Mouse (Mus musculus): ENCODE results near the gene Atp5mpl. TPM values are rescaled to one million over a fixed set of nuclear protein-coding genes. Genes with fewer than 3 reads are reported as not detected.
A peak's percentile ranks its signal among the peaks of the same experiment; 100 is the strongest.

Atp5mpl gene
- 15.0 and 21.8 TPM in 2 replicates for polyA plus RNA-seq (2012)

DNA sequence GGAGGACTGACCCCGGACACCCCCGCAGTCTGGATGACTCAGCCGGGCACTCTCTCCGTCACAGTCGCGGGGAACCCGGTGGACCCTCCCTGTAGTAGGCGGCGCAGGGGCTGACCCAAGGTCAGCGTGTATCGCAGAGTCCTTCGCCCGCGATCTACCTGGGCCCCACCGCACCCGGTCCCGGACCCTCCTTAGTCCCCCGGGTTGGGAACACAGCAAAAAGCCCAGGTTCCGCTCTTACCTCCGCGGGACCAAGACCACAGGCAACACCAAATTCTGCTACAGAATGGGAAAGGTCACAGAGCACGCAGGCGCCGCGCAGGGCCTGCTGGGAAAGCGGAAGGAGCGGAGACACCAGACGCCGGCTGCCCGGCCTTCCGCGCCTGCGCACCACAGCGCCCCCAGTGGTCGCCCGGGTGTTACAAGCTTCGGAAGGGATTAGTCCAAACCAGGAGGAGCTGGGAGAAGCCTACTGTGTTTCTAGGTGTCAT lies at the start of gene Atp5mpl:
Gene Atp5mpl, minus strand, starts transcription at position 295 of the 491 bp plus-strand sequence.
- TF ChIP-seq GATA1 (IDR thresholded peaks at IDR 0.05; ENCODE audit: low read length): no peak

GRCm38 (mm10) chr12:112016346-112016745 lies 49.6 kb upstream of the Atp5mpl start:
- no peak for TF ChIP-seq GATA1 (IDR thresholded peaks at IDR 0.05; ENCODE audit: low read length)

DNA sequence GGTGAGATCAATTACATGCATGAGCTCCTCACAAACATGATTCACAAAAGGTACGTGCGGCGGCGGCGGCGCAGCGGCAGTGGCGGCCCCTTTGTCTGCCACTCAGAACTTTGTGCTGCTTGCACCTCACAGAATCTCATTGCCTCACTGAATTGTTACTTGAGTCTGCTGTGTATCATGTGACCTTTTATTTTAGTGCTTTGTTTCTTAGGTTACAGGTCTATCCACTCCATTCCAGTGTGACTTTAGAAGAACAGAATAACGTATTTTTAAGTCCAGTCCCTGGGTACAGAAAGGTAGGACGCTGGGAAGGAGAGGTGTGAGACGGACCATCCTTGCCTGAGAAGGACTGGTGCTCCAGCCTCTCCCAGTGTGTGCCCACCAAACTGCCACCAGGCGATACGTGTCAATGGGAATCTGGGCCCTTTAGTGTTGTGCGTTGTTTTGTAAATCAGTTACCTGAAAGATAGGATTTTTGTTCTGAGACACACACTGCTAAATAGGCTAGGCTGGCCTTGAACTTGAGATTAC lies 46.6 kb upstream of the Atp5mpl start:
- no peak for TF ChIP-seq GATA1 (IDR thresholded peaks at IDR 0.05; ENCODE audit: low read length)

DNA sequence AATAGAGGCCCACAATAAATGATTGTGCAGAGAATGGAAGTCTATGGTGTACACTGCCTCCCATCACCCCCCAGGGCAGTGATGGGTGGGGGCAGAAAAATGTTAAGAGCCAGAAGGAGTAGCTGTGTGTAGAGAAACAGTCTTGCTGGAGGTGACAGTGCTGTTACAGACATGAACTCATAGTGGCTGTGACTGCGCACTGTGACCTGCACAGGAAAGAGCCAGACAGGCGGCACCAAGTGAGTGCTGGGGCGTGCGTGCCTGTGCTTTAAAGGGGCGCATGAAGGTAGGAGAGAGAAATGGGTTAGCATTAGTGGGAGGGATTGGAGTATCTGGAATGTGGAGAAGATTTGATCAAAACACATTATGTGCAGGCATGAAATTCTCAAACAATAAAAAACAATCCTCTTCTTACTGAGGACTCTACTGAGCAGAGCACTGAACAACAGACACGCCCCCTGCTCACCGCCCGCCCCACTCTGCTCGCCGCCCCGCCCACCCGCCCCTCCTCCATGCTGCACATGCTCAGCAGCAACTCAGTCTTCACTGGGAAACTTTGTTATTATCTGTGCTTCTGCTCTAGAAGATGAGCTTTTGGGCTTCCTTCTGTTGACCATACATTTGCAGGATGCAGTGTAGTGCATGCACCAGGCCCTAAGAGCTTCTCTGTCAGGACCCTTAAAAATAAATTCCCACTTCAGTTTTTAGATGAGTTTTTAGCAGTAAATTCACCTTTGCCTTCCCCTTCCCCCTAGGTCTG lies 45.9 kb upstream of the Atp5mpl start:
- no peak for TF ChIP-seq GATA1 (IDR thresholded peaks at IDR 0.05; ENCODE audit: low read length)

DNA sequence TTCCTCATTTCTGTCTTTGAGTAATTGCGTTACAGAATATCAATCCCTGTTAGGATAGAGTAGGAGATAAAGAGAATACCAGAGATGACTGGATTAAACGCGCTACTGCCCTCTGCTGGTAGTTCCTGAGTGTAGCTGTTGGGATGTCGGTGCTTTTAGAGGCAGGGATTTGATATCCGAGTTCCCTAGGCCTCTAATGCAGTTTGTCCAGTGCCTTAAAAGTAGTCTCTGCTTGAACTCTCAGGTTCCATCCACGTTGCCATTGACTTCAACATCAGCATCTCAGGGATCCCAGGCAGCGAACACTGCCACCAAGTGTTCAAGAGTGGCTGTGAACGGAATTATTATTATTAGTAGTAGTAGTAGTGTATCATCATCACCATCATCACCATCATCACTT lies 34.4 kb upstream of the Atp5mpl start:
- no peak for TF ChIP-seq GATA1 (IDR thresholded peaks at IDR 0.05; ENCODE audit: low read length)

DNA sequence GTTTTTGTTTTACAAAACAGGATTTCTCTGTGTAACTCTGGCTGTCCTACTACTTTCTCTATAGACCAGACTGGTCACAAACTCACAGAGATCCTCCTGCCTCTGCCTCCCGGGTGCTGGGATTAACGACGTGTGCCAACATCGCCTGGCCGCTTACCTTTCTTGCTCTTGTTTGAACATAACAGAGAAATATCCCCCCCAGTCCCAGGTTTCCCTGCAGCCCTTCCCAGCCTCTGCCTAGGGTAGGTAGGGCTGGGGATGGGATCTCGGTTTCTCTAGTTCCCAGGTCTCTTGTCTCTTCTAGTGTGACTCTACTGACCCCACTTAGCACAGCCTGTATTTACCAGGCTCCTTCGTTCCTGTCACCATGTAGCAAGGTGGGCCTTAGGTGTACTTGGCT lies 33.0 kb upstream of the Atp5mpl start:
- TF ChIP-seq GATA1 (IDR thresholded peaks at IDR 0.05; ENCODE audit: low read length): no peak

DNA sequence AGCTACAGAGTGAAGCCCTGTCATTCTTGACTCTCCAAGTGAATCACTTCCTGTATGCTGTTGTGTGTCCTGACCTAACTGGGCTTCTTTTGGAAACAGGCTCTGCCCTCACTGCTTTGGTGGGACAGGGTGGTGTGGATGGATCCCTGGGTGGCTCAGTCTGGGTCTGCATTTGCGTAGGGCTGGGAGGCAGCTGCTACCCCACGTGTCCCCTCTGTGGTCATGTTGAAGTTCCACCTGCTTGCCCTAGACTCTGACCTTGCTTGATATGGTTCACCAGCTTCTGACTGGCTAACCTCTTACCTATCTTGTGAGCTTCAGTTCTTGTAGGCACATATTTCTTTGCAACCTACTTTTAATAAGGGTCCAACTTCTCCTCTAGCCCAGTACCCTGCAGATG lies 28.4 kb upstream of the Atp5mpl start:
- TF ChIP-seq GATA1 (IDR thresholded peaks at IDR 0.05; ENCODE audit: low read length): no peak

DNA sequence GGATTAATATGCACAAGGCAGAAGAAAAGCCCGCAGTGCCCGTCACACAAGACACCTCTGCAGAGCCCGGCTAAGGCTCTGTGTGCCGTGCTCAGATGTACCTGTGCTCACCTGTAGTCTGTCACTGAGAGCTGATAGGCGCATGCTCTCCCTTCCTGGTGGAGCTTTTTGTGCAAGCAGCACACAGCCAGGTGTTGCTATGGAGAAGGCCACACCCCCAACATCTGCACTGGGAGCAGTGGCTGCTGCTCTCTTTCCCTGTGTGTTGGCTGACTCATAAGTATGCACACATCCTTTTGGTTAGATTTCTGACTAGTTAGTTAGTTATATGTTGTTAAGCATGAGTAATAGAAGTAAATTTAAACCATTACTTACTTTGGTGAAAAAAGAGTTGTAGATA lies 25.8 kb upstream of the Atp5mpl start:
- TF ChIP-seq GATA1 (IDR thresholded peaks at IDR 0.05; ENCODE audit: low read length): no peak

DNA sequence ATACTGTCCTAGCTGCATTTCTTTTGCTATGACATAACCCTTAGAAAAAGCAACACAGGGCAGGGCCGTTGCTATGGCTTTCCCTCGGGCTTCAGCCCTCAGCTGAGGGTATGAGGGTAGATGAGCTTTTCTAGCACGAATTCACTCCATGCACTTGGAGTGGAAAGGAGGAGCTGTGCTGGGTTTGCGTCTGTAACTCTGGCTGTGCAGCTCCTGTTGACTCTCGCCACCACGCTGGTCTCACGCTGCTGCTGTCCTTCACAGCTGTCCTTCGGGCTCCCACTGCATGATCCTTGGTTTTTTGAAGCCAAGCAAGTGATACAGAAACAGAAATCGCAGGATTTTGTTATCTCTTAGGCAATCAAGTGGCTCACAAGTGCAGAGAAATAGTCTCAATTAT lies 20.0 kb upstream of the Atp5mpl start:
- TF ChIP-seq GATA1 (IDR thresholded peaks at IDR 0.05; ENCODE audit: low read length): no peak

DNA sequence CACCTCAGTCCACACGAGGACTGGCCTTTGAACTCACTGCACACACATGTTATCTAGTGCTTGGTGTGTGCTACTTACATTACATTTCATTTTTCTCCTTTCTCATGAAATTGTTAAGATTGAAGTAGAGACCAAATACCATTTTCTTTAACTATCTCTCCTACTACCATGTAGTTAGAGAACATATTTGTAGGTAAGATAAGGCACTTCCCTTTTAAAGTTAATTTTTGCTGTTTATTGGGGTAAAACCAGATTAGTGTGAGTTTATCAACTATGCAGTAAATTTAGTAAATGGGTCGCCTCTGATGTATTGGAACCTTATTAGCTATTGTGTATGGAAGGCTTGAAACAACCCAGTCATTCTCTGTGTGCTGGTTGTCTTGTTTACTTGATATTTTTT lies 16.4 kb upstream of the Atp5mpl start:
- peak; percentile 15 for TF ChIP-seq GATA1 (IDR thresholded peaks at IDR 0.05; ENCODE audit: low read length)

DNA sequence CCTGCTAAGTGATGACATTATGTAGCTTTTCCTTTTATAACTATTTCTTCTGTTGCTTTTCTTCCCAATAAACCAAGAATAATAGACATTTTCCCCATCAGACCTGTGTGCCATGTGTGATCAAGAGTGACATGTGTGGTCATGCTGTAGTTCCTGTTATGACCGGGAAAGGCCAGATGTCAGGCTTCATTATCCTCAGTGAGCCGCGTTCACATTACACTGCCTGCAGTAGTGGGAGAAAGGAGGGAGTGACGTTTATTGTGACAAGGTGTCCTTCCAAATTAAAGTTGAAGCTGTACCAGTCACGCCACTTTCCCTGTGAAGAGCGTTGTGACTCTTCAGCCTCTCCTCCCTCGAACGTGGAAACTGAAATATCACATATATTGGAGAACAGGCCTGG lies 15.1 kb upstream of the Atp5mpl start:
- TF ChIP-seq GATA1 (IDR thresholded peaks at IDR 0.05; ENCODE audit: low read length): no peak

- no peak for TF ChIP-seq GATA1 (IDR thresholded peaks at IDR 0.05; ENCODE audit: low read length)
These were observed 14.2 kb upstream of the Atp5mpl start, which contains the start of gene Rd3l for GRCm38 (mm10) chr12:111980887-111981367. Rd3l (minus strand) TSS chr12:111981317.

DNA sequence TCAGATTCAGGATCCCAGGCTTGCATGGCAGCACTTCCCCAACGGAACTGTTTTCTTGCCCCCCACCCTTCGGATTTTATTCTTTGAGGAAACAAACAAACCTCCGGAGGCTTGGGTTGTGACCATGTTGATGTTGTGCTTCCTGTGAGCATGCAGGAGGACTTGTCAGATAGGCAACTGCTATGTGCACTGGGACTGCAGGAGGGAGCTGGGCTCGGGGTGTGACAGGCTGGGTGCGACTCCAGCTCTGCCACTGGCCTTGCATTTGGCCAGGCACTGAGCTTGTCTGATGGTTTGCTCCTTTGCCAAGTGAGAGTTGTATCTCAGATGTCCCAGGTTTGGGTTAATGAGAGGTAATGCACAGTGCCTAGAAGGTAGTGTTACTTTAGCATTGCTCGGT lies 11.5 kb upstream of the Atp5mpl start:
- TF ChIP-seq GATA1 (IDR thresholded peaks at IDR 0.05; ENCODE audit: low read length): no peak

- TF ChIP-seq GATA1 (IDR thresholded peaks at IDR 0.05; ENCODE audit: low read length): no peak
These were observed 10.4 kb upstream of the Atp5mpl start for GRCm38 (mm10) chr12:111977138-111977537.

DNA sequence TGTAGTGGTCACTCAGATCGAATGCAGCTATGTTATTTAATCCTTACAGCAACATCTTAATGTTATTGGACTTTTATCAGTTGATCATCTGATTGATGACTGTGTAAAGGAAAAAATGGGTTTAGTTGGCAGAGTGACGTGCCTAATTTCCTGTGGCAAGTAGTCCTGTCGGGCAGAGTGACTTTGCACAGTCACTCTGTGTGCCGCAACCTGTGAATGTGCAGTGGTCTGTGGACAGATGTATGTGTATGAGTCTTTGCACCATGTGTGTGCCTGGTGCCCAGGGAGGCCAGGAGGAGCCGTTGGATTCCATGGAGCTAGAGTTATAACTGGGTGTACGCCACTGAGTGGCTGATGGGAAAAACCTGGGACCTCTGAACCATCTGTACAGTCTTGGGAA lies 7.8 kb upstream of the Atp5mpl start:
- TF ChIP-seq GATA1 (IDR thresholded peaks at IDR 0.05; ENCODE audit: low read length): no peak

DNA sequence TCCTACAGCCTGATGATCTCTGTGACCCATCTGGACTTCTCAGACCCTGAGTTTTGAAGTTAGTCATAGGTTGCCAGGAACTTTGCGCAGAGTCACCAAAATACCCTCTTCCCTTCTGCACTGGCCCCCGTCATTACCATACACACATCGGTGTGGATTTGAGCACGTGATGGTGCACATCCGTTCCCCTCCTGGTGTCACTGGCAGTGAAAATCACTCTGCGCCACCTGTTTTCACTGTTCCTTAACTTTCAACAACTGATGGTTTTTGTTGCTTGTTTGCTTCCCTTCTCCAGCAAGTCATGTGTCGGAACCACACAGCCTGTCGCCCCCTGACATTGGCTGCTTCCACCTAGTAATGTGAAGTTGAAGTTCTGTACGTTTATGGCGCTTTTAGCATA lies 5.7 kb upstream of the Atp5mpl start:
- no peak for TF ChIP-seq GATA1 (IDR thresholded peaks at IDR 0.05; ENCODE audit: low read length)

DNA sequence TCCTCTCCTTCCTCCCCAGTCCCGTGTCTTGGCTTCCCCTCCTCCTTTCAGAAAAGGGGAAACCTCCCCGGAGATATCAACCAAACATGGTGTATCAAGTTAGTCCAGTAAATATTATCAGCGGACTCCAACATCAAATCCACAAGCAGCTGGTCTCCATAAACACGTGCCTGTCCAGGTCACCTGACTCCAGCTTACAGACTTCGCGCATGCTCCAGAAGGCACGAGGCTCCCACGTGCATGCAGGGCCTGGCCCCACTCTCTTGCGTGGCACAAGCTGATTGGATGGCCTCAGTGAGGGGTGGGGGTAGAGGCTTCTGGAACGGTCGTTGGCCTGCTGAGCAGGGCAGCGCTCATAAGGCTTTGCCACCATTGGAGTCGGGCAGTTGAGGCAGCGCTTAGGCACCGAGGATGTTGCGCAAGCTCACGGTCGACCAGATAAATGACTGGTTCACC lies 4.5 kb upstream of the Atp5mpl start, which contains the start of gene Tdrd9:
Gene Tdrd9, plus strand, starts transcription at position 329 of the 456 bp plus-strand sequence.
- no peak for TF ChIP-seq GATA1 (IDR thresholded peaks at IDR 0.05; ENCODE audit: low read length)

Measured in G1E-ER4 (cell line).